Mouse (Mus musculus): ENCODE measurements at regions not wholly inside any gene's neighbourhood (a gene's known extent, or its start where the extent isn't known, plus 50 kb on each side); places are given as distances from the start of the nearest gene placed in this dataset.
"Not testable (repeated sequence)": the region's sequence is repeated elsewhere in the genome, so short reads cannot be mapped to it uniquely, and the experiment has no call there.

DNA sequence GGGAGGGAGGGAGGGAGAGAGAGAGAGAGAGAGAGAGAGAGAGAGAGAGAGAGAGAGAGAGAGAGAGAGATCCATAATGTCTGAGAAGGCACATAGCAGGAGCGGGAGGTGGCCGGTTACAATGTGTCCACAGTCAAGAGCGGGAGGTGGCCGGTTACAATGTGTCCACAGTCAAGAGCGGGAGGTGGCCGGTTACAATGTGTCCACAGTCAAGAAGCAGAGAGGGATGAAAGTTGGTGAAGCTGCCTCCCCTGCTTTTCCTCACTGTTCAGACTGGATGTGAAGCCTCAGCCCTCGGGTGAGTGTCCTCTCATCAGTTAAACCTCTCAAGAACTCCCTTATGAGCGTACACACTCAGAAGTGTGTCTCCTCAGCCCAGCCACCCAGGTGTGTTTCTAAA, 57.2 kb upstream of the Dlx2 start:
- TF ChIP-seq POLR2A (IDR thresholded peaks at IDR 0.05; ENCODE audit: low read depth, low read length); CTCF (IDR thresholded peaks at IDR 0.05; ENCODE audit: borderline replicate concordance, insufficient read depth, low read length): not testable (repeated sequence)
